Mouse (Mus musculus) bone marrow, adult 2 months (tissue): ENCODE data around the gene Mtrf1l. TPM values are rescaled to one million over a fixed set of nuclear protein-coding genes. Genes with fewer than 3 reads are reported as not detected.

Experiments used
- H3K27ac ChIP-seq: fragments of 200-500 bp; 2 replicates; pipeline ENCODE4 v1.5.1; 2012; ENCODE audit warnings: low read depth, mild to moderate bottlenecking, control low read depth, inconsistent platforms, low read length; ENCODE audit not compliant: control insufficient read depth, poor library complexity, insufficient read depth
- H3K4me1 ChIP-seq: fragments of 200-500 bp; 2 replicates; pipeline ENCODE4 v1.6.1; 2011; ENCODE audit warnings: low read length; ENCODE audit not compliant: control insufficient read depth, insufficient read depth
- H3K4me3 ChIP-seq: fragments of 200-500 bp; replicated peaks from 2 replicates; pipeline ENCODE3; 2011; ENCODE audit warnings: mild to moderate bottlenecking, low read depth, low read length, control low read depth; ENCODE audit not compliant: control insufficient read depth
- CTCF ChIP-seq: fragments of 200-500 bp; IDR thresholded peaks from 2 replicates; pipeline ENCODE4 v1.5.1; 2011; ENCODE audit warnings: low read length, control low read depth; ENCODE audit not compliant: control insufficient read depth, insufficient read depth
- POLR2A ChIP-seq: fragments of 200-500 bp; IDR thresholded peaks from 2 replicates; pipeline ENCODE4 v1.6.1; 2011; ENCODE audit warnings: low read depth, mild to moderate bottlenecking, control low read depth, low read length, borderline replicate concordance; ENCODE audit not compliant: control insufficient read depth
- WGBS: fragments of 180-500 bp; shearing (Covaris S2); methylation state at CpG from one replicate; pipeline ENCODE4 v1.1.7; 2018; 5-methylcytosine and 5-hydroxymethylcytosine counted together
- polyA plus RNA-seq: library from polyadenylated mRNA; stranded (reverse); fragments of >200 nt; gene quantifications from 2 replicates; pipeline ENCODE4 v1.2.4, GENCODE M21; 2011; ENCODE audit warnings: low replicate concordance; ENCODE audit not compliant: missing spikeins, insufficient read depth, insufficient read length

The Mtrf1l gene
- polyA plus RNA-seq, 1 experiment = 27.6 TPM

GRCm38 (mm10) chr10:5800490-5800889 is 23.2 kb downstream of the Mtrf1l start:
- Histone ChIP-seq H3K4me3 (no peak overlapping the region), H3K4me1 (no peaks in the 10 kb centered on the region; the same call in 1 of the 2 replicates), H3K27ac (no peak overlapping the region)
- 92% methylated on average over 1 of the region's 1 CpGs for WGBS
- TF ChIP-seq POLR2A (no peak), CTCF (no peak)

- 94% methylated on average over 4 of the region's 4 CpGs for WGBS
- H3K27ac ChIP-seq = no peak overlapping the region
- TF ChIP-seq POLR2A (no peak), CTCF (no peak)
- H3K4me3 ChIP-seq = no peak overlapping the region
- H3K4me1 ChIP-seq = no peaks in the 10 kb centered on the region; the same call in 1 of the 2 replicates
Measured at GRCm38 (mm10) chr10:5798069-5798468, 25.6 kb downstream of the Mtrf1l start.

GRCm38 (mm10) chr10:5790657-5791056 is 33.1 kb downstream of the Mtrf1l start:
- Histone ChIP-seq H3K4me1 (no peaks in the 10 kb centered on the region), H3K27ac (no peak overlapping the region), H3K4me3 (no peak overlapping the region)
- TF ChIP-seq POLR2A (no peak), CTCF (peak; percentile 33; the same call in 1 of the 2 replicates)
- 17% methylated on average over 12 of the region's 12 CpGs for WGBS

- peak; percentile 64 for TF ChIP-seq CTCF
- no peak for TF ChIP-seq POLR2A
- WGBS = 9% methylated on average over 4 of the region's 4 CpGs
- Histone ChIP-seq H3K4me1 (no peaks in the 10 kb centered on the region), H3K27ac (no peak overlapping the region), H3K4me3 (no peak overlapping the region)
Measured at GRCm38 (mm10) chr10:5786923-5787322, 36.8 kb downstream of the Mtrf1l start.

Other genes with a start within 250 kb of the Mtrf1l start
- 3.6 and 5.8 TPM in 2 replicates for gene Myct1, start 230.1 kb downstream of the Mtrf1l start, polyA plus RNA-seq
- gene Vip, start 184.7 kb downstream of the Mtrf1l start, polyA plus RNA-seq = not detected in 2 replicates
- gene Fbxo5, start 18.3 kb downstream of the Mtrf1l start, polyA plus RNA-seq = 48.1 and 54.1 TPM in 2 replicates
- not detected in 2 replicates for gene Rgs17, start 98.5 kb upstream of the Mtrf1l start, polyA plus RNA-seq